Mouse (Mus musculus) sigmoid colon, adult 10 weeks (tissue): ENCODE results near the gene Lmntd2. TPM values are rescaled to one million over a fixed set of nuclear protein-coding genes. Genes with fewer than 3 reads are reported as not detected.

Experiments
- polyA plus RNA-seq: library from polyadenylated mRNA; stranded (reverse); fragments of 350-450 nt; fragmentation: Illumina TruSeq; extraction: RNeasy Lipid Tissue Mini Kit (QIAGEN cat#74804); gene quantifications from one replicate; pipeline ENCODE4 v1.2.3, GENCODE M21; 2014; ENCODE audit warnings: low read depth, low replicate concordance

The Lmntd2 gene
- 0.66 TPM for polyA plus RNA-seq

GRCm38 (mm10) chr7:141213605-141214235, at the start of gene Lmntd2:
TSS of gene Lmntd2 (minus strand) at chr7:141214080.

GRCm38 (mm10) chr7:141228279-141229067, 14.6 kb upstream of the Lmntd2 start, which contains the start of gene Phrf1:
TSS of gene Phrf1 (plus strand) at chr7:141228784.

GRCm38 (mm10) chr7:141215101-141215879, 1.4 kb upstream of the Lmntd2 start, which contains the start of gene Rassf7:
TSS of gene Rassf7 (plus strand) at chr7:141215860.

DNA sequence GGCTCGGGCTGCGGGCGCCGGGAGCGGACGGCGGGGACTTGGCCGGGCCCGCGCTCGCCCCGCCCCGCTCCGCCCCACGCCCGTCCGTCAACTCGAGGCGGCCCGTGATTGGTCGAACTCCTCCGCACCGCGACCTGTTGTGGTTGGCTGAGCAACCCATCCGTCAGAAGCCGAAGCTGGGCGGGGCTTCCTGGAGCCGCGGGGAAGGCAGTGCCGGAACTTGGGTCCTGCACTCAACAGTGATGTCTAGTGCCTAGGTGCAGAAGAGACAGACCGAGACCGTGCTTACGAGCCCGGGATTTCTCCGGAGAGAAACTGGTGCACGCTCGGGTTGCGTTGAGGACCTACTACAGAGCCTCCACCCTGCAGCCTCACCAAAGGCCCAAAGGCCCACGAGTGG, 19.9 kb downstream of the Lmntd2 start, which contains the start of the genes Hras and Lrrc56:
Gene Hras (minus strand): TSS at position 58 of the 400 bp plus-strand sequence.
Gene Lrrc56 (plus strand): TSS at position 210 of the 400 bp plus-strand sequence.

GRCm38 (mm10) chr7:141172116-141173006, 41.5 kb downstream of the Lmntd2 start, which contains the start of gene Rnh1:
TSS of gene Rnh1 (minus strand) at chr7:141172857.

Other genes starting within 250 kb of the Lmntd2 start
- gene Ifitm1, start 246.9 kb downstream of the Lmntd2 start, polyA plus RNA-seq: 9.0 TPM
- 7.6 TPM for gene Ifitm3, start 203.3 kb downstream of the Lmntd2 start, polyA plus RNA-seq
- 1.4 TPM for gene Ifitm6, start 196.2 kb downstream of the Lmntd2 start, polyA plus RNA-seq
- not detected for gene Gm17387, start 184.9 kb downstream of the Lmntd2 start, polyA plus RNA-seq
- gene B4galnt4, start 153.0 kb downstream of the Lmntd2 start, polyA plus RNA-seq: 0.19 TPM
- gene Pkp3, start 135.9 kb downstream of the Lmntd2 start, polyA plus RNA-seq: 0.69 TPM
- gene Sigirr, start 113.5 kb downstream of the Lmntd2 start, polyA plus RNA-seq: 2.9 TPM
- gene Ano9, start 96.3 kb downstream of the Lmntd2 start, polyA plus RNA-seq: 59.9 TPM
- gene Ptdss2, start 91.7 kb downstream of the Lmntd2 start, polyA plus RNA-seq: 17.4 TPM
- gene Rnh1, start 41.2 kb downstream of the Lmntd2 start, polyA plus RNA-seq: 2.4 TPM
- 5.6 TPM for gene Hras, start 20.1 kb downstream of the Lmntd2 start, polyA plus RNA-seq
- gene Lrrc56, start 19.9 kb downstream of the Lmntd2 start, polyA plus RNA-seq: 1.1 TPM
- gene Rassf7, start 1.8 kb upstream of the Lmntd2 start, polyA plus RNA-seq: 12.7 TPM
- gene Phrf1, start 14.7 kb upstream of the Lmntd2 start, polyA plus RNA-seq: 19.9 TPM
- gene Irf7, start 52.4 kb upstream of the Lmntd2 start, polyA plus RNA-seq: 74.8 TPM
- 135 TPM for gene Cdhr5, start 62.7 kb upstream of the Lmntd2 start, polyA plus RNA-seq
- not detected for gene Sct, start 65.1 kb upstream of the Lmntd2 start, polyA plus RNA-seq
- not detected for gene Drd4, start 77.9 kb upstream of the Lmntd2 start, polyA plus RNA-seq
- gene Deaf1, start 113.6 kb upstream of the Lmntd2 start, polyA plus RNA-seq: 1.6 TPM
- 17.6 TPM for gene Tmem80, start 113.7 kb upstream of the Lmntd2 start, polyA plus RNA-seq
- 14.2 TPM for gene Eps8l2, start 124.8 kb upstream of the Lmntd2 start, polyA plus RNA-seq
- gene Taldo1, start 178.1 kb upstream of the Lmntd2 start, polyA plus RNA-seq: 19.4 TPM
- gene Gatd1, start 200.1 kb upstream of the Lmntd2 start, polyA plus RNA-seq: 10.9 TPM
- 1.3 TPM for gene Cend1, start 215.4 kb upstream of the Lmntd2 start, polyA plus RNA-seq
- 1.7 TPM for gene Slc25a22, start 223.8 kb upstream of the Lmntd2 start, polyA plus RNA-seq
- gene Pidd1, start 229.9 kb upstream of the Lmntd2 start, polyA plus RNA-seq: 0.28 TPM
- 29.5 TPM for gene Rplp2, start 233.3 kb upstream of the Lmntd2 start, polyA plus RNA-seq
- 3.7 TPM for gene Pnpla2, start 241.1 kb upstream of the Lmntd2 start, polyA plus RNA-seq
- 1.9 TPM for gene Cracr2b, start 247.0 kb upstream of the Lmntd2 start, polyA plus RNA-seq